Mouse (Mus musculus) layer of hippocampus, postnatal 10 days (tissue): ENCODE results near the gene Slu7. TPM values are rescaled to one million over a fixed set of nuclear protein-coding genes. Genes with fewer than 3 reads are reported as not detected.

Experiments used
- DNase-seq, 2 experiments: peaks; one replicate each; pipeline ENCODE4 v3.0.0; 2021; ENCODE audit warnings: low spot score in 2 of 2
- long read RNA-seq: library from polyadenylated mRNA; stranded (forward); transcript quantifications from one replicate; pipeline ENCODE4 v2.0.0, GENCODE M21; 2023
- total RNA-seq, 2 experiments: library from RNA; stranded (reverse); gene quantifications; 2 replicates each; pipeline ENCODE4 v1.2.3; 2021

Slu7 gene
- 10 to 100 TPM; 39.4 to 43.8 TPM for total RNA-seq
- long read RNA-seq, transcript Slu7-201 (16 exons, 3,625 nt) = major isoform, 22 of 43 reads
- long read RNA-seq, partial matches to known transcripts = 1 of 43 reads
- long read RNA-seq, other reads (novel, unspliced or antisense) = 20 of 43 reads

DNA sequence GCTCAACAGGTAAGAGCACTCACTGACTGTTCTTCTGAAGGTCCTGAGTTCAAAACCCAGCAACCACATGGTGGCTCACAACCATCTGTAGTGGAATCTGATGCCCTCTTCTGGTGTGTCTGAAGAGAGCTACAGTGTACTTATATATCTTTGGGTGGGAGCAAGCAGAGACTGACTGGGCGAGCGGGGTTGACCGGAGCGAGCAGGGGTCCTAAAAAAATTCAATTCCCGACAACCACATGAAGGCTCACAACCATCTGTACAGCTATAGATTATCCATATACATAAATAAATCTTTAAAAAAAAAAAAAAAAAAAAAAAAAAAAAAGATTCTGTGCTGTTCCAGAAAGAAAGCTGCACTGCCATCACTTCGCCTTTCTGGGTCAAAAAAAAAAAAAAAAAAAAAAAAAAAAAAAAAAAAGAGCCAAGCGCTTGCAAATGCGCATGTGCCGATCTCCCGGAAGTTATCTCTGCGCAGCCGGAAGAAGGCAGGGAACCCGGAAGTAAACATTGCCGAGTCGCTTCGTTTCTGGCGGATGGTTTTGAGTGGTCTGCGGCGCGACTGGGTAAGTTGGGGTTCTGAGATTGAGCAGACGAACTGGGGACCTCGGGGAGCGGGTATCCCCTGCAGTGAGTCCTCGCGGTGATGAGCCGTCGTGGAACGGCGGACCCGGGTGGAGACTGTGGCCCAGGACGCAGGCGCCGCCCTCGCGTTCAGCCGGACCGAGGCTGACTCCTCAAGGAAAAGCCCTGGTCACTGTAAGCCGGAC lies at the start of gene Slu7:
Gene Slu7 (plus strand): TSS at position 491 of the 770 bp plus-strand sequence.
- DNase-seq = peak; percentile 48 to 74

DNA sequence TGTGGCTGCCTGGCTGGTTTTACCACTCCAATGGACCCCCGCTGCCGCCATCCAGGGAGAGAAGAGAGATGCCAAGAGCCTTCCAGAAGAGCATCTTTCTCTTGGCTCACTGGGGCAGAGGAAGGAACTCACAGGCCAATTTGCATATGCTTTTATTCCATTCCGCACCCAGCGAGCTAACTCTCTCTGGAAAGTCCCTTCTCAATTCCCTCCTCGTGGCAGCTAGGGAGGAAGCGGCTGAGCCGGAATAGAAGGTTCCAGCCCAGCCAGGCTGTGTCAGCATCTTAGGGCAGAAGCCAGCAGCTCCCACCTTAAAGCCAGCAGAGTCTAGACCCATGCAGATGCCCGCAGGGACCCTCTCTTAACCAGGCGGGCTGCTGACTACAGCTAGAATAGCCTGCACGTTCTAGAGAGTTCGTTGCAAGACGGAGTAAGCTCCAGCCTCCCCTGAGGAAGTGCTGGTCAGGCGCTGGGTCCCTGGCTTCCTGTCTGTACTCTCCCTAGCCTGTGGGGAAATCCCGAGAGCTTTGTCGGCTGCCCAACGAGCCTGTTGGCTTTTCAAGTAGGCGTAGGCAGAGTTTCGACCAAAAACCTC lies 48.4 kb upstream of the Slu7 start:
- DNase-seq = peak; percentile 57 to 60

DNA sequence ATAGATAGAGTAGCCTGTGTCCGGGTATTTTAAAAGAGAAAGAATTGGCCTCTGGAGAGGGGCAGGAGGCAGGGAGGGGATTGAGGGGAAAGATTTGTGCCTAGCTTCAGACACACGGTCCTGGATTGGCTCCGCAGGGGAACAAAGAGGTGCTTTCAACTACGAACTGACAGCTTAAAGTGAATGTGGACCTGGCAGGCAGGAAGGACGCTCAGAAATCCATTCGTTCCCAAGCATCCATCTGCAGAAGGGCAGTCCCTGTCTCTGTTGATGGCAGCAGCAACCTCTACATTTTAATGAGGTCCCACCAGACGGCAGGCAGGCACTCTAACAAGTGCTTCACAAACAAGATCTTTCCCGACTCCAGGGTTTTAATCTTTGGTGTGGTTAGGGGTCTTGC lies 47.8 kb upstream of the Slu7 start:
- DNase-seq = peak; percentile 21 to 39

DNA sequence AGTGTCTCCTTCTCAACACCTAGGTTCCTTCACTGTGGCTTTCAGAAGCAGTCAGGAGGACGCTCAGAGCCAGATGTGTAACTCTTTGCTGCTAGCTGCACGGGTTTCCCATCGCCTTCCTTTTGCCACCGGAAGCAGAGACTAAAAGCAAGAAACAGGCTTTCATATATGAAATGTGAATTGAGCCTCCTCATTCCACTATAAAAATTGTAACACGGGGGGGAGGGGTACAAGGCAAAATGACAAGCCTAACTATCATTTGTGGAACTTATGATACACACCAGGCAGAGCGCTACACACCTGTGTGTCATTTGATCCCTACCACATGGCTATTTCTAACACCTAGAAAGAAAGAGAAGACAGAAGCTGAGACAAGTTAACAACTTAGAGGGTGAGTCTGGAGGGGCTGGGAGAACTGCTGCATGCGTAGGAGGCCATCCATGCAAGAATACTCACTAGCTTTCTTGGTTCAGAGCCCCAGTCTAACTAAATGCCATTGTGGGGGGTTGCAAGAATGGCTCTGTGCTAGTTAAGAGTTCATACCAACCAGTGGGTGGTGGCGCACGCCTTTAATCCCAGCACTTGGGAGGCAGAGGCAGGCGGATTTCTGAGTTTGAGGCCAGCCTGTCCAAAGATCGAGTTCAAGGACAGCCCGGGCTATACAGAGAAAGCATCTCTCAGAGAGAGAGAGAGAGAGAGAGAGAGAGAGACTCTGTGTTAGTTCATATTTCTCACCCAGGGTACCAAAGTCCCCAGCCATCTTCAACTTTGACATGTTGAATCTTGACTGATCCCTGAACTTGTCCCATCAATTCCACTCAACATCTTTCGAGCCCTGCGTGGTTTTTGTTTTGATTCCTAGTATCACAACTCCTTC lies 46.3 kb upstream of the Slu7 start:
- DNase-seq = no peak

DNA sequence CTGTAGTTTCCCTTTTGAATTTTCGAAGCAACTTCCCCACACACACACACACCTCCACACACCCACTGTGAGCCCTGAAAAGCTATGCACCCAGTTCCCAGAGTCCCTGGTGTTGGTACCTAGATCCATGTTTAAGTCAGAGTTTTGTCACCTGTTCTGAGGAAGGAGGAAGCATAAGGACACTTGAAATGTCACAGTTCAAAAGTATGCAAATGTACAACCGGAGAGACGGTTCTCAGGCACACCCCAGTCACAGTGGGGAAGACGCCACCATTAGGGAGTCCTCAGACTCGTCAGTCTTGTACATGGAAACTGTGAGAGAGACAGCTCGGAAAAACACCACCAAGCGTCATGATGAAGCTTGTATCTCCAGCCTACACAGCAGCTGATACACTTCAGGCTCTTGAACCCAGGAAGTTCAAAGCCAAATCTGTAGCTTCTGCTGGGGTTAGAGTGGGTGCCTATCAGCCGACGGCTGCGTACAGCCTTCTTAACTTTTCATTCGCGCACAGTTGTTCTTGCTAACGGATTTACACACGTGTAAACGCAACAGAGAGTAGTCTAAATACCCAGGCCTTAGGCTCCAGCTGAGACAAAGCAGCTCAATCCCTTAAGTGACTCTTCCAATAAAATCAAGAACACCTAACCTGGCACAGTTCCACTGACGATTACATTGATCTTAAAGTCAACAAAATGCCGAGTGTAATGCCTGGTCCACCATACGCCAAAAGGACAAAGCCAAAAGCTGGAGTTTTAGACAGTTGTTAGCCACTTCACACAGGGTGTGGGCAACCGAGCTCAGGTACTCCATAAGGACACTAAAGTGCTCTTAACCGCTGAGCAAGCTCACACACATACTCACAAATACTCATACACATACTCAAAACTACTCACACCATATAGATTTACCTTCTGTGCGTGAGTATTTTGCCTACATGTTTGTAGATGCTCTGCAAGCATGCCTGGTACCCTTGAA lies 45.1 kb upstream of the Slu7 start:
- DNase-seq = no peak

DNA sequence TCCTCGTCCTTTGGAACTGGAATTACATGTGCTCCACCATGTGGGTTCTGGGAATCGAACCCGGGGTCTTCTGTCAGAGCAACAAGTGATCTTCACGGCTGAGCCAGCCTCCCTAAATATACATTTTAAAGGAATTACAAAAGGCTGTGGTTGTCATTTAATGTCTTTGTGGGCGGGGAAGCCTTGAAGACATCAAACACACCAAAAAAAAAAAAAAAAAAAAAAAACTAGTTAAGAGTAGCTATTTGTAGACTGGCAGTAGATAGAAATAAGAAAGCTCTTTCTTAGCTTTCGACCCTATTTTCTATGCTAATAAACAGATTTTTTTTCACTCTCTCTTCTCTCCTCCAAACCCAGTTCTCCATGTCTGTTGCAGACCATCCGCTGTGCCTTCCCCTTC lies 44.4 kb upstream of the Slu7 start:
- DNase-seq = no peak

DNA sequence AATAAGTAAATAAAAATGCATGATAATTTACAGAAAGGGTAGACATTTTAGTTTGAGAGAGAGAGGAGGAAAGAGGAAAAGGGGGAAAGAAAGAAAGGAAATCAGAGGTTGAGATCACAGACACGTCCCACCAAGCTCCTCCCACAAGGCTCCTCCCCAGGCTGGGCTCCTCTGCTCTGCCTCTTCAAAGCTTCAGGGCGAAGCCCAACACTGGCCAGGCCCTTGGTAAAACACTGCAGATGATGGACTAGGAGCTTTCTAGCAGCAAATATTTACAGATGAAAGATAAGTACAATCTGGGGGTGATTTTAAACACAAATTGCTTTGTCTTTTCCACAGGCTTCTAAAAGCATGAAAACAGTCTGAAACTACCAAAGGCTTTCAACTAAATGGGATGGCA lies 40.8 kb upstream of the Slu7 start:
- DNase-seq = no peak

DNA sequence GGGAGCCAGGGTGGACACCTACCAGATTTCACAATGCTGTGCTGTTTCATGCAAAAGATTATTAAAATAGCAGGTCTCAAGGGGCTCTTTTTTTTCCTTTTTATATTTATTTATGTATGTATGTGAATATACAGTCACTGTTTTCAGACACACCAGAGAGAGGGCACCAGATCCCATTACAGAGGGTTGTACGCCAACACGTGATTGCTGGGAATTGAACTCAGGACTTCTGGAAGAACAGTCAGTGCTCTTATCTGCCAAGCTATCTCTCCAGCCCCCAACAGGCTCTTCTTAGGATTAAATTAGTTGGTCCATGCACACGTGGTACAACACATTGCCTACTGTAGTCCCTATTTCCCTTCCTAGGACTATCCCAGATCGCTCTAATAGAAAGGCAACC lies 40.2 kb upstream of the Slu7 start:
- no peak for DNase-seq

DNA sequence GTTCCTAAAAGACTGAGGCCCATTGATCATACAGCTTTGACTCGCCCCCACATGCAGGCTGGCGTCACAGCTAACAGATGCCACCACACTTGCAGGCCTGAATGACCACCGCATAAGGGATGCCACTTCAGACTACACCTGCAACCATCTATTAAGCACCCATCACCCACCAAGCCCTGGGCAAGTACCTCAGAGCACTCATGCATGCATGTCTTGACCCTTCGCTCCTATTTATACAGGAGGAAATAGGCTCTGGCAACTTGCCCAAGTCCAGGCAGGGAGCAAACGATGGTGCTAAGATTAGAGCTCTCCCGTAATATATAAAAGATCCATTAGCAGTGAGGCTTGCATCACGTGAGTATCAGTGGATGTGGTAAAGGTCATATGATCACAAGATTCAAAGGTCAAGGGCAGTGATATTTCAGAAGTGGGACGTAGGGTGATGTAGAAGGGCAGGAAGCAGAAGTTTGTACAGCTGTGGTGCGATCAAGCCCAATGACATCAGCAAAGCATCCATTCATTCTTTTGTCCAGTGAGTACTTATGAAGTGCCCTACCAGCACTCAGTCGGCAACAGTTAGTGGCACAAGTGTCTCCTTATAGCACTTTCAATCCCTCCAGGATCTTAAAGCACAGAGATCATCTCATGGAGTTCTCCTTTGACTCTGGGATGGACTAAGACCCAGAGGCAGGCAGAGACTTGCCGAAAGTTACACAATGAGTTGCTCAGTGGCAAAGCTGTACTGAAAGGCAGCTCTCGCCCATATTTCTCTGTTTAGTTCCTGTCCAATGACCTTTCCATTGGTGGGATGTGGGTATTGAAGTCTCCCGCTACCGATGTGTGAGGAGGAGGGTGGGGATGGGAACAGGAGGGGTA lies 38.2 kb upstream of the Slu7 start:
- DNase-seq = no peak

DNA sequence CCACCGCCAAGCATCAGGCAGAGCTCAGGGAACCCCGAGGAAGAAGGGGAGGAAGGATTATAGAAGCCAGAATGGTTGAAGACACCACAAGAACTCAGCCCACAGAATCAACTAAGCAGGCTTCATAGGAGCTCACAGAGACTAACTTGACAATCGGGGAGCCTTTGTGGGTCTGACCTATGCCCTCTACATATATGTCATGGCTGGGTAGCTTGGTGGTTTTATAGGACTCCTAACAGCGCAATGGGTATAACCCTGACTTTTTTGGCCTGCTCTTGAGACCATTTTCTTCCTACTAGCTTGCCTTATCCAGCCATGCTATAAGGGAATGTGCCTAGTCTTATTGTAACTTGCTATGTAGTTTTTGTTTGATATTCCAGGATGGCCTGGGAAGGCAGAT lies 37.3 kb upstream of the Slu7 start:
- no peak for DNase-seq

DNA sequence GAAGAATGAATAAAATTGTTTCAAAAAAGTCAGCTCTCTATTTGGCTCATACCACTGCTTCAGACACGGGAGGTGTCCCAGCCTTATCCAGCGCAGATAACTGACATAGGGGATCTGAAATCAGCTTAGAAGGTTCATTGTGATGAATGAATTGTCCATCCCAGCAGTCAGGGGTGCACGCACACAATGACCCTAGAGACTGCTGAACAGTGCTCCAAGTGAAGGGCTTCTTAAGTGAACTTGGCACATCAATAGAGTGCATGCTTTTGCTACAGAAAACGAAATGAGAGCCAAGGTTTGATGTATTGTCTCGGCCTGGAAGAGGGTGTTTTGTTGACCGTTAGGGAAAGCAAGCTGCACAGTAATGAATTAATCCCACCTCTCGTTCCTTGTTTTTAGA lies 36.9 kb upstream of the Slu7 start:
- no peak for DNase-seq

DNA sequence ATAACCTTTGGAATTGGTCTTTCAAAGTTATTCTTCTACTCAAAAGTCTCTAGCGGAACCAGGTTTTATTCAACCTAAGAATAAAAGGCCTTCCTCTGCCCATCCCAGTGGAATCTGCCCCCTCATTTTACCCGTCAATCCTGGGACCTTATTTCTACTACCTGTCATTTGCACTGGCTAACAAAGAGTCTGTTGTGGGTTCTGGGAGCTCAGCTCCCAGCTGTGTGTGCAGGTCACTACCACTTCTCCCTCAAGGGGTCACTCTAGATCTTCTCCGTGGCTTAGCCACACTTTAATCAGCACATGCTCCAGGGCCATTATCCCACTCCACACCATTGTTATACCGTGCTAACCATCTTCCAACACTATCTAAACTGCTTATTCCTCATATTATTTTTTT lies 34.2 kb upstream of the Slu7 start:
- DNase-seq = no peak

DNA sequence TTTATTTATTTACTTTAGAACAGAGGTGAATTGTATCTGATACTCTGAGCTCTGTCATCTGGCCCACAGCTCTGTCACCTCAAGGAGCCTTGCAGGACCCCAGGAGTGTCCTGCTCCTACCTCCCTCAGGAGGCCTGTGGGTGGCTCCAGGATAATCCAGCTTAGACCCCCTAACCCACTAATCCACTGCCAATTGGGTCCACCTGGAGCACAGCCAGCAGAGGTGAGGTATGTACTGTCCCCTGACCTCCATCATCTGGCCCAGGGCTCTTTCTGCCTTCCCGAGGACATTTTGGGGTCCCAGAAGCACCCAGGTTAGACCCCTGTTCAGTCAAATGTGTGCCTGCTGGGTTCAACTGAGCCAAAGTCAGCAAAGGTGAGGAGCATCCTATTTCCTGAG lies 33.4 kb upstream of the Slu7 start:
- no peak for DNase-seq

DNA sequence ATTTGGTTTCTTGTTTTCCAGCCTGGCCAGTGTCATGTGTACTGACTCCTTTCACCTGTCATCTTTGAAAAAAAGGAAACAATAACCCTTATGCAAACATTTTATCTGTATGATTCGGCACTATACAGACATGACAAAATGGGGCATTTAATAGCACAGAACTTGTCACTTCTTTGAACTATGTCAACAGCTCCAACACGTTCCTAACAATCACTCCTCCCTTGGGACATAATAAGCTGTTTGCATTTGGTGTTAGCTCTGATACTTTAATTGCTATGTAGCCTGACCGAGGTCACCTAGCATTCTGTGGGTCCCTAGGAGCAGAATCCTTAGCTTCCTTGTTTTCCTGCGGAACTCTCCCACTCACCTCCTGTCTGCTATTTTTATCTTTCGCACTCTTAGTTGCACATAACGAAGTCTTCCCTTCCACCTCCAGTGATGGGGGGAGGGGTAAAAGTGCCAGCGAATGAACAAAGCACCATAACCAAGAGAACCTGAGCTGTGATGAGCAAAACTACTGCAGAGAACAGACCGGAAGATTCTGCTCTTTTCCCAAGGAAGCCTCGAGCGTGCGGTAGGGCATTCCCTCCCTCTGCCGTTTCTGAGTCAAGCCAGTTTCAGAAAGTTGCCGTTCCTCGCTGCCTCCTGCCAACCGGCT lies 29.3 kb upstream of the Slu7 start:
- DNase-seq = no peak

DNA sequence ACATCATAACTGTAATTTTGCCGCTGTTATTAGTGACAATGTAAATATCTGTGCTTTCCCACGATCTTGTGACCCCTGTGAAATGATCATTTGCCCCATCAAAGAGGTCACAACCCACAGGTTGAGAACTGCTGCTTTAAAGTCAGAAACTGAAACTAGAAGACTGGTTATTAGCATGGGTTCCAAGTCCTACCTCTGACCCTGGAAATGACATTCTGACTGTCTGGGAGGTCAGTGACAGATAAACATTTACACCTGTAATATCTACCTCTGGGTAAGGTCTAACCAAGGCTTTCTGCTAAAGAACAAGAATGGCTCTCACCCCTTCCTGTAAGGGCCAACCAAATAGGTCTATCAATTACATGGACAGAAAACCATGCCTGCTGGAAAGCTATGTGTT lies 24.7 kb upstream of the Slu7 start:
- DNase-seq = no peak

DNA sequence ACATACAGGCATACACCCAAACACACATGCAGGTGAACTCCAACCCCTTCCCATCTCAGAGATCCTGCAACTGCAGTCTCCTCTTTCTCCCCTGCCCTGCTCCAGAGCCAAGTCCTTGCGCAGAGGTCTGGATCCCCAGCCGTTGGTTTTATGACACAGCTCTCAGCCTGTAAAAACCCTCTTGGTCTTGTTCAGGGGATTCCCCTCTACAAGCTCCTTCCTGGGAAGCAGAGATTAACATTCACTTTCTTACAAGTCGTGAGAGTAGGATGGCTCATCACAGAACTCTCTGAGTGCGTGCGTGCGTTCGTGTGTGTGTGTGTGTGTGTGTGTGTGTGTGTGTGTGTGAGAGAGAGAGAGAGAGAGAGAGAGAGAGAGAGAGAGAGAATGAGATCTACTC lies 23.3 kb upstream of the Slu7 start:
- no peak for DNase-seq

DNA sequence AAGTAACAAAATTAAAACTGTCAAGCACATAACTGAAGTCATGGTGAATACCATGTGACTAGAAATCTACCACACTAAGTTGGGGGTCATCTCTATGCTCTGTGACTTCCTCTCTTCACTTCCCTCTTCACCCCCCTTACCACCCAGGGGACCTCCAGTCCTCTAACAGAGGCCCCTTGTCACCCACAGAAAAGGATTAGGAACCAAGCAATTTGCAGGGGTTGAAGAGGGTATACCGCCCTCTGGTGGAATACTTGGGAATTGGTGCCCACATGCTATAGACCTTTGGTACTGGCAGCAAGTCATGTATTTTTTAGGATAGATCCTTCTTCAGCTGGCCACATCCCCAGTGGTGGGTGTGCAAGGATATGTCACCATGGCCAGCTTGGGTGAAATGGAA lies 22.1 kb upstream of the Slu7 start:
- DNase-seq = peak; percentile 74

DNA sequence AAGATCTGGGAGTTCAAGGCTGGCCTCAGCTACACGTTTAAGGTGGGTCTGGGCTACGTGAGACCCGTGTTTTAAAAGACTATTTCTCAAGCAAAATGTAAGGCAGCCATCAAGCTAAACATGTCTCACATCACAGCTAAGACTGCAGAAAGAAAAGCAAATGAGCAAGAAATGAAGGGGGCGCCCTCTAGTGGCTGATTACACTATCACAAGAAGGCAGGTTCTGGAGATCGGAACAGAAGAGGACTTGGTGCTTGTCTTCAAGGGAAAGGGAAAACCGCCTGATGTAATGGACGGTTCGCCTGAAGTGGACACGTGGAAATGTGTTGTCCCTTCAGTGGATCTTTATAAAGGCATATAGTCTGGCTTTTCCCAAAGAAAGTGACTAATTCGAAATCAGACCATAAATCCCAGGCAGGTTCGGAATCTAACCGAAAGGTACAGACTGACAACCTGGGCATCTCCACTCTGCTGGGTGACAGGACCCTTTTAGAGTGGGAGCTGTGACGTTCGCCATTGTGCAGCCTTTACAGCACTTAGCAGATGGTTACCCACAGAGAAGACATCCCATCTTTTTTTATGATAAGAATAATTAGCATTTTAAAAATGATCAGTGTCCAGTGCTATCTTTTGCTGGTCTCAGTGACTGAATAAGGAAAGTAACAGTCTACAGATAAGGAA lies 20.6 kb upstream of the Slu7 start:
- DNase-seq = peak; percentile 84 to 86

DNA sequence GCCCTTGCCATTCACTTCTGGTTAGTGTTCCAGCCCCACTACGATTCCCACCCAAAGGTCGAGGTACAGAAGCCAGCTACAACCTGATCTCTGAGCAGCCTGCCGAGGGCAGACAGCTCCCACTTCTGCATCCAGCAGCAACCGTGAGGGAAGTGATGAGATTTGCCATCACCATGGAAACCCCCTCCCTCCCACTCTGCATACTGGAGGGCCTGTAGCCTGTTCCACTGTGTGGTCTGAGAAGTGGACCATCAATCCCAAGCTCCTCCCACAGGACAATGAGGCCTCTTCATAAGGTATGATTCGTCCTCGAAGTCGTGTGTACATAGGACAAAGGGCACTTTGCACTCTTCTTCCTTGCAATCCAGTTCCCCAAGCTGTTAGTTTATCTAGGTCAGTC lies 16.3 kb upstream of the Slu7 start:
- DNase-seq = no peak
